Mouse (Mus musculus): ENCODE results near the gene Vamp1.

DNA sequence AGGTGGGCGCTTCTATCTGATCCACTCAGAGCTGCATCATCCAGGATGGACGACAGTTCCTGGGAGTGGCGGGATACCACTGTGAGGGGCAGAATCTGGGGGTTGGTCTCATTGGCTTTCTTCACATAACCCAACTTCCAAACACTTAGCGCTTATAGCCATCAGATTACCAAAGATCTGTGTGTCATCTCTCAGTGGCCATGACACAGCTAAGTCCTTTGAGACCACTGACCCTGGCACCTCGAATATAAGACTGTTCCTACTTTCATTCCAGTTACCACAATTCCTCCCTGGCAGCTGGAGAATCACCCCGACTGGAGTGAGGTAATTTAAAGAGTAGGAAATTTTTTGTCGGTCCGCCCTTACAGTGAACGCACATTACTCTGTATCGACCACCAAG is 29.1 kb upstream of the Vamp1 start:
- TF ChIP-seq CTCF (IDR thresholded peaks at IDR 0.05; ENCODE audit: low read depth) (no peak), EP300 (optimal IDR thresholded peaks at IDR 0.05) (no peak)
